Mouse (Mus musculus): ENCODE measurements around the gene Tiam1. TPM values are rescaled to one million over a fixed set of nuclear protein-coding genes. Genes with fewer than 3 reads are reported as not detected.

Tiam1 gene
- total RNA-seq, 2 experiments from 2014 or later, result 14.7 to 18.2 TPM

GRCm38 (mm10) chr16:89831172-89831571, 312.4 kb downstream of the Tiam1 start:
- peak; percentile 61 for DNase-seq

- DNase-seq, result peak; percentile 49
These were observed 313.3 kb downstream of the Tiam1 start for GRCm38 (mm10) chr16:89830221-89830648.

GRCm38 (mm10) chr16:89827496-89828125, 316.0 kb downstream of the Tiam1 start:
- DNase-seq, result no peak

GRCm38 (mm10) chr16:89825875-89826274, 317.7 kb downstream of the Tiam1 start:
- no peak for DNase-seq

- no peak for DNase-seq
These were observed 320.7 kb downstream of the Tiam1 start for GRCm38 (mm10) chr16:89822882-89823281.

- DNase-seq, result no peak
These were observed 324.9 kb downstream of the Tiam1 start for GRCm38 (mm10) chr16:89818661-89819060.

- no peak for DNase-seq
These were observed 325.5 kb downstream of the Tiam1 start for GRCm38 (mm10) chr16:89817861-89818630.

GRCm38 (mm10) chr16:89817301-89817700, 326.3 kb downstream of the Tiam1 start:
- no peak for DNase-seq

GRCm38 (mm10) chr16:89816506-89817172, 326.9 kb downstream of the Tiam1 start:
- no peak for DNase-seq

- no peak for DNase-seq
These were observed 330.0 kb downstream of the Tiam1 start for GRCm38 (mm10) chr16:89813536-89813935.

GRCm38 (mm10) chr16:89812891-89813290, 330.7 kb downstream of the Tiam1 start:
- DNase-seq, result no peak

- no peak for DNase-seq
These were observed 333.2 kb downstream of the Tiam1 start for GRCm38 (mm10) chr16:89810398-89810797.

- DNase-seq, result no peak
These were observed 335.4 kb downstream of the Tiam1 start for GRCm38 (mm10) chr16:89808168-89808567.

- DNase-seq, result no peak
These were observed 337.6 kb downstream of the Tiam1 start for GRCm38 (mm10) chr16:89805946-89806345.

GRCm38 (mm10) chr16:89805210-89805609, 338.4 kb downstream of the Tiam1 start:
- DNase-seq, result no peak

- no peak for DNase-seq
These were observed 342.1 kb downstream of the Tiam1 start for GRCm38 (mm10) chr16:89801493-89801892.

GRCm38 (mm10) chr16:89799772-89800171, 343.8 kb downstream of the Tiam1 start:
- DNase-seq, result no peak

GRCm38 (mm10) chr16:89796566-89796965, 347.0 kb downstream of the Tiam1 start:
- DNase-seq, result peak; percentile 14

GRCm38 (mm10) chr16:89789792-89790434, 353.7 kb downstream of the Tiam1 start:
- DNase-seq, result no peak

- no peak for DNase-seq
These were observed 357.8 kb downstream of the Tiam1 start for GRCm38 (mm10) chr16:89785795-89786194.

GRCm38 (mm10) chr16:89779705-89780104, 363.9 kb downstream of the Tiam1 start:
- no peak for DNase-seq

- DNase-seq, result no peak
These were observed 366.1 kb downstream of the Tiam1 start for GRCm38 (mm10) chr16:89777450-89777849.

GRCm38 (mm10) chr16:89774553-89774913, 369.0 kb downstream of the Tiam1 start:
- DNase-seq, result no peak
